Mouse (Mus musculus): ENCODE results near the gene Hist2h2aa2. TPM values are rescaled to one million over a fixed set of nuclear protein-coding genes. Genes with fewer than 3 reads are reported as not detected.

Gene Hist2h2aa2
- total RNA-seq, 2 experiments from 2014 or later, result 115 TPM; not detected in 1

- ATAC-seq (ENCODE audit: poor library complexity, severe bottlenecking), result no peak
Observed at GRCm38 (mm10) chr3:96237904-96238511, 2.1 kb downstream of the Hist2h2aa2 start.

GRCm38 (mm10) chr3:96237335-96237903 lies 2.7 kb downstream of the Hist2h2aa2 start:
- no peak for ATAC-seq (ENCODE audit: poor library complexity, severe bottlenecking)

GRCm38 (mm10) chr3:96236834-96237334 lies 3.2 kb downstream of the Hist2h2aa2 start:
- no peak for ATAC-seq (ENCODE audit: poor library complexity, severe bottlenecking)

- ATAC-seq (ENCODE audit: poor library complexity, severe bottlenecking), result no peak
Observed at GRCm38 (mm10) chr3:96235836-96236235, 4.2 kb downstream of the Hist2h2aa2 start.

- no peak for ATAC-seq (ENCODE audit: poor library complexity, severe bottlenecking)
Observed at GRCm38 (mm10) chr3:96234914-96235313, 5.2 kb downstream of the Hist2h2aa2 start.

- ATAC-seq (ENCODE audit: poor library complexity, severe bottlenecking), result no peak
Observed at GRCm38 (mm10) chr3:96231758-96232120, 8.3 kb downstream of the Hist2h2aa2 start.

GRCm38 (mm10) chr3:96230910-96231757 lies 8.9 kb downstream of the Hist2h2aa2 start:
- ATAC-seq (ENCODE audit: poor library complexity, severe bottlenecking), result no peak

- peak; percentile 53 for ATAC-seq (ENCODE audit: poor library complexity, severe bottlenecking)
Observed at GRCm38 (mm10) chr3:96230404-96230803, 9.7 kb downstream of the Hist2h2aa2 start.

- ATAC-seq (ENCODE audit: poor library complexity, severe bottlenecking), result no peak
Observed at GRCm38 (mm10) chr3:96228828-96229227, 11.2 kb downstream of the Hist2h2aa2 start.

GRCm38 (mm10) chr3:96226695-96227648 lies 13.1 kb downstream of the Hist2h2aa2 start:
- ATAC-seq (ENCODE audit: poor library complexity, severe bottlenecking), result peak; percentile 73

- no peak for ATAC-seq (ENCODE audit: poor library complexity, severe bottlenecking)
Observed at GRCm38 (mm10) chr3:96225421-96225820, 14.7 kb downstream of the Hist2h2aa2 start.

GRCm38 (mm10) chr3:96222774-96223173 lies 17.3 kb downstream of the Hist2h2aa2 start:
- ATAC-seq (ENCODE audit: poor library complexity, severe bottlenecking), result no peak

- no peak for ATAC-seq (ENCODE audit: poor library complexity, severe bottlenecking)
Observed at GRCm38 (mm10) chr3:96221640-96222038, 18.4 kb downstream of the Hist2h2aa2 start.

- ATAC-seq (ENCODE audit: poor library complexity, severe bottlenecking), result peak; percentile 76
Observed at GRCm38 (mm10) chr3:96220765-96221639, 19.1 kb downstream of the Hist2h2aa2 start, which contains the start of the genes Hist2h2ac and Hist2h2be. Gene Hist2h2ac (minus strand): TSS chr3:96220880. Gene Hist2h2be (plus strand): TSS chr3:96221119.

- 0 out of 2 replicates have a peak, but pooled peaks have one; percentile 1 for ATAC-seq (ENCODE audit: poor library complexity, severe bottlenecking)
Observed at GRCm38 (mm10) chr3:96220131-96220764, 19.8 kb downstream of the Hist2h2aa2 start.

GRCm38 (mm10) chr3:96219661-96220130 lies 20.4 kb downstream of the Hist2h2aa2 start, which contains the start of the genes Bola1 and Hist2h2ab:
Gene Bola1 (minus strand): TSS chr3:96219709.
Gene Hist2h2ab (plus strand): TSS chr3:96219865.
- peak; percentile 59 for ATAC-seq (ENCODE audit: poor library complexity, severe bottlenecking)

GRCm38 (mm10) chr3:96219191-96219641 lies 20.9 kb downstream of the Hist2h2aa2 start:
- ATAC-seq (ENCODE audit: poor library complexity, severe bottlenecking), result peak; percentile 16; the same call in 1 of the 2 replicates

- ATAC-seq (ENCODE audit: poor library complexity, severe bottlenecking), result no peak
Observed at GRCm38 (mm10) chr3:96209242-96209641, 30.8 kb downstream of the Hist2h2aa2 start.
